Mouse (Mus musculus) regulatory T cell (primary cell): ENCODE results near the gene Tra2a.
"Not testable (repeated sequence)": the region's sequence is repeated elsewhere in the genome, so short reads cannot be mapped to it uniquely, and the experiment has no call there.

Experiments
- in situ Hi-C: fragments of 300-600 bp; cut with MboI, MseI; formaldehyde crosslinking; loops from one replicate; pipeline ENCODE4 v1.15.1; 2025; ENCODE audit warnings: high pct_unique_total_duplicates

Gene Tra2a

GRCm38 (mm10) chr6:49263847-49264243 lies at the start of gene Tra2a:
Tra2a (minus strand) TSS chr6:49264033.
- in situ Hi-C loops = no loop called here

- in situ Hi-C loops = loop anchor here (10.0 to 25.0 kb wide), 2 partner anchors 364 to 667 kb away; no protein-coding TSS in a partner anchor
These were observed 34.5 kb upstream of the Tra2a start for GRCm38 (mm10) chr6:49298286-49298685.

GRCm38 (mm10) chr6:49282122-49282521 lies 18.3 kb upstream of the Tra2a start:
- in situ Hi-C loops = loop anchor here (25.0 kb wide), 1 partner anchor 380 kb away; no protein-coding TSS in a partner anchor

- in situ Hi-C loops = loop anchor here (25.0 kb wide), 1 partner anchor 381 kb away; no protein-coding TSS in a partner anchor
These were observed 17.1 kb upstream of the Tra2a start for GRCm38 (mm10) chr6:49280942-49281341.

- in situ Hi-C loops = loop anchor here (25.0 kb wide), 1 partner anchor 387 kb away; no protein-coding TSS in a partner anchor
These were observed 11.5 kb upstream of the Tra2a start for GRCm38 (mm10) chr6:49275296-49275695.

GRCm38 (mm10) chr6:49274416-49275091 lies 10.7 kb upstream of the Tra2a start:
- in situ Hi-C loops = loop anchor here (25.0 kb wide), 1 partner anchor 388 kb away; no protein-coding TSS in a partner anchor

GRCm38 (mm10) chr6:49273934-49274333 lies 10.1 kb upstream of the Tra2a start:
- in situ Hi-C loops = no loop called here

- in situ Hi-C loops = no loop called here
These were observed 9.0 kb upstream of the Tra2a start for GRCm38 (mm10) chr6:49272863-49273262.

GRCm38 (mm10) chr6:49271815-49272214 lies 8.0 kb upstream of the Tra2a start:
- in situ Hi-C loops = no loop called here

- in situ Hi-C loops = no loop called here
These were observed 6.1 kb upstream of the Tra2a start for GRCm38 (mm10) chr6:49269923-49270322.

GRCm38 (mm10) chr6:49269200-49269599 lies 5.4 kb upstream of the Tra2a start:
- in situ Hi-C loops = no loop called here

- in situ Hi-C loops = no loop called here
These were observed 3.9 kb upstream of the Tra2a start for GRCm38 (mm10) chr6:49267686-49268085.

GRCm38 (mm10) chr6:49265207-49265606 lies 1.4 kb upstream of the Tra2a start:
- in situ Hi-C loops = not testable (repeated sequence)

GRCm38 (mm10) chr6:49264446-49264845 lies 613 bp upstream of the Tra2a start:
- in situ Hi-C loops = not testable (repeated sequence)

- in situ Hi-C loops = no loop called here
These were observed 569 bp downstream of the Tra2a start for GRCm38 (mm10) chr6:49263081-49263846.

GRCm38 (mm10) chr6:49262421-49262820 lies 1.4 kb downstream of the Tra2a start:
- in situ Hi-C loops = no loop called here

GRCm38 (mm10) chr6:49259711-49260110 lies 4.1 kb downstream of the Tra2a start:
- in situ Hi-C loops = no loop called here

- in situ Hi-C loops = no loop called here
These were observed 6.0 kb downstream of the Tra2a start for GRCm38 (mm10) chr6:49257880-49258279.

GRCm38 (mm10) chr6:49252207-49252606 lies 11.6 kb downstream of the Tra2a start:
- in situ Hi-C loops = no loop called here

- in situ Hi-C loops = no loop called here
These were observed 12.6 kb downstream of the Tra2a start for GRCm38 (mm10) chr6:49251199-49251598.

GRCm38 (mm10) chr6:49247246-49247645 lies 16.6 kb downstream of the Tra2a start:
- in situ Hi-C loops = no loop called here

GRCm38 (mm10) chr6:49242331-49242730 lies 21.5 kb downstream of the Tra2a start:
- in situ Hi-C loops = no loop called here

- in situ Hi-C loops = no loop called here
These were observed 22.3 kb downstream of the Tra2a start for GRCm38 (mm10) chr6:49241562-49241961.
